In the genomic region with DNA sequence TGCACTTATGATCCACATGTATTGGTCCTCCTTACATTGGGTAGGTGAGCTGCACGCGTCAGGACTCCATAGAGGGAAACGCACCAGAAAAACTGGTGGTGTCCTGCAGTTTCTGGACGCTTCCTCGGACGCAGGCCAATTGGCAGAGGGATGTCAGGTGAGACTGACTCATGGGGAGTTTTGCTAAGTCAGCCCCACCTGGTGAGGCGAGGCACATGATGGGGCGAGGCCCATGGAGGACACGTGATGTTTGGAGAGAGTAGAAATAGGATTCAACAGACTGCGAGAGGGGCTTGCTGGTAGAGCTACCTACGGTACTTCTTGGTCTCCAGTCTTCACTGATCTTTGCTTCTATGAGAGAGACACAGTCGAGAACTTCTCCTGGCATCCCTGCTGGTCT, we compare ENCODE assay signal across 28 mouse cellular contexts. TPM values are rescaled to one million over a fixed set of nuclear protein-coding genes. Genes with fewer than 3 reads are reported as not detected.
DNase-seq lines count a peak whose midpoint lies in the region; ATAC-seq and TF ChIP-seq lines count a peak whose summit lies in the region.
"Had no signal": no experiment of that assay in that cellular context is flagged by ENCODE, and none has a peak within 500 bp of the region (broad histone marks: within the 10 kb centered on the region; RNA-seq: fewer than 3 reads in every experiment).

No protein-coding gene starts in this region.

- DNase-seq in forebrain, embryonic 10.5 days (ENCODE audit: extremely low spot score, low spot score) = peak; percentile 12
- no peak for DNase-seq in forebrain, postnatal 0 days
- DNase-seq in intestine, embryonic 14.5 days (ENCODE audit: low spot score) = peak; percentile 41
- DNase-seq in embryonic facial prominence, embryonic 10.5 days (ENCODE audit: low spot score) = peak; percentile 5
- no peak for DNase-seq in cerebellum, adult 8-10 months
- DNase-seq: adrenal gland, postnatal 10 days; adrenal gland, postnatal 36 days; cerebellum, adult 18-20 months; cerebellum, adult 9-11 months; cerebellum, postnatal 25 days; gastrocnemius, postnatal 25 days; heart, adult 2 months; heart, postnatal 10 days; heart, postnatal 36 days; kidney, adult 11 months; kidney, adult 8-10 months had no signal

- no peak overlapping the region for H3K4me3 ChIP-seq in forebrain, embryonic 10.5 days
- H3K4me3 ChIP-seq in forebrain, postnatal 0 days (ENCODE audit: low read depth, low read length) = no peak overlapping the region
- H3K4me3 ChIP-seq in intestine, embryonic 14.5 days (ENCODE audit: low read depth, low read length) = no peak overlapping the region
- no peak overlapping the region for H3K4me3 ChIP-seq in intestine, embryonic 15.5 days (replicated peaks)
- no peak overlapping the region for H3K4me3 ChIP-seq in embryonic facial prominence, embryonic 10.5 days
- H3K4me3 ChIP-seq: embryonic facial prominence, embryonic 13.5 days; erythroblast, embryonic 14.5 days; forebrain, embryonic 13.5 days; heart, adult 2 months; heart, embryonic 15.5 days had no signal

- H3K36me3 ChIP-seq in forebrain, embryonic 10.5 days (replicated peaks) = no peaks in the 10 kb centered on the region
- no peaks in the 10 kb centered on the region for H3K36me3 ChIP-seq in forebrain, postnatal 0 days (ENCODE audit: insufficient read depth)
- H3K36me3 ChIP-seq in intestine, embryonic 14.5 days (ENCODE audit: control insufficient read depth, insufficient read depth, low read length) = no peaks in the 10 kb centered on the region
- no peaks in the 10 kb centered on the region for H3K36me3 ChIP-seq in intestine, embryonic 15.5 days
- H3K36me3 ChIP-seq in embryonic facial prominence, embryonic 10.5 days (replicated peaks) = no peaks in the 10 kb centered on the region
- H3K36me3 ChIP-seq: embryonic facial prominence, embryonic 13.5 days; heart, embryonic 15.5 days had no signal

- no peaks in the 10 kb centered on the region for H3K9me3 ChIP-seq in forebrain, embryonic 10.5 days
- no peaks in the 10 kb centered on the region for H3K9me3 ChIP-seq in forebrain, postnatal 0 days (ENCODE audit: low read length)
- no peaks in the 10 kb centered on the region for H3K9me3 ChIP-seq in intestine, embryonic 14.5 days (ENCODE audit: control insufficient read depth, low read length)
- no peaks in the 10 kb centered on the region for H3K9me3 ChIP-seq in intestine, embryonic 15.5 days
- no peaks in the 10 kb centered on the region for H3K9me3 ChIP-seq in embryonic facial prominence, embryonic 10.5 days
- H3K9me3 ChIP-seq: embryonic facial prominence, embryonic 13.5 days; forebrain, embryonic 13.5 days; heart, embryonic 15.5 days had no signal

- H3K27me3 ChIP-seq in forebrain, embryonic 10.5 days (ENCODE audit: poor library complexity, severe bottlenecking) = no peaks in the 10 kb centered on the region
- no peaks in the 10 kb centered on the region for H3K27me3 ChIP-seq in forebrain, postnatal 0 days (ENCODE audit: insufficient read depth, low read length)
- no peaks in the 10 kb centered on the region for H3K27me3 ChIP-seq in intestine, embryonic 14.5 days (replicated peaks; ENCODE audit: control insufficient read depth, insufficient read depth, low read length)
- H3K27me3 ChIP-seq in intestine, embryonic 15.5 days (replicated peaks) = no peaks in the 10 kb centered on the region
- no peaks in the 10 kb centered on the region for H3K27me3 ChIP-seq in embryonic facial prominence, embryonic 10.5 days (replicated peaks; ENCODE audit: low read depth, poor library complexity, severe bottlenecking)
- H3K27me3 ChIP-seq: embryonic facial prominence, embryonic 13.5 days; forebrain, embryonic 13.5 days; heart, embryonic 15.5 days had no signal

- no peak overlapping the region for H3K27ac ChIP-seq in forebrain, embryonic 10.5 days
- no peak overlapping the region for H3K27ac ChIP-seq in forebrain, postnatal 0 days (ENCODE audit: low read depth, low read length)
- H3K27ac ChIP-seq in intestine, embryonic 14.5 days (ENCODE audit: low read depth) = no peak overlapping the region
- H3K27ac ChIP-seq in intestine, embryonic 15.5 days = no peak overlapping the region
- H3K27ac ChIP-seq in embryonic facial prominence, embryonic 10.5 days (replicated peaks) = no peak overlapping the region
- H3K27ac ChIP-seq: embryonic facial prominence, embryonic 13.5 days; forebrain, embryonic 13.5 days; heart, adult 2 months; heart, embryonic 15.5 days; hindbrain, embryonic 14.5 days; hindbrain, postnatal 0 days had no signal

- no peak overlapping the region for H3K9ac ChIP-seq in forebrain, postnatal 0 days
- H3K9ac ChIP-seq in intestine, embryonic 14.5 days (ENCODE audit: low read length) = no peak overlapping the region
- no peak overlapping the region for H3K9ac ChIP-seq in intestine, embryonic 15.5 days
- H3K9ac ChIP-seq: embryonic facial prominence, embryonic 13.5 days; forebrain, embryonic 13.5 days; heart, embryonic 15.5 days; hindbrain, embryonic 14.5 days had no signal

- H3K4me1 ChIP-seq in forebrain, embryonic 10.5 days = no peaks in the 10 kb centered on the region
- no peaks in the 10 kb centered on the region for H3K4me1 ChIP-seq in forebrain, postnatal 0 days (ENCODE audit: insufficient read depth)
- no peaks in the 10 kb centered on the region for H3K4me1 ChIP-seq in intestine, embryonic 14.5 days (replicated peaks; ENCODE audit: control insufficient read depth, insufficient read depth, low read length)
- no peaks in the 10 kb centered on the region for H3K4me1 ChIP-seq in intestine, embryonic 15.5 days (replicated peaks)
- H3K4me1 ChIP-seq in embryonic facial prominence, embryonic 10.5 days = no peaks in the 10 kb centered on the region
- H3K4me1 ChIP-seq: embryonic facial prominence, embryonic 13.5 days; forebrain, embryonic 13.5 days; heart, embryonic 15.5 days had no signal

- ATAC-seq in forebrain, postnatal 0 days = no peak
- ATAC-seq in intestine, embryonic 14.5 days (replicated peaks; ENCODE audit: low FRiP score, low TSS enrichment, low read depth) = no peak
- ATAC-seq in intestine, embryonic 15.5 days = no peak
- ATAC-seq: forebrain, embryonic 13.5 days; forebrain, embryonic 16.5 days; hindbrain, postnatal 0 days; inflammation-experienced regulatory T-cells, adult 6 months had no signal

- no peak overlapping the region for H3K4me2 ChIP-seq in forebrain, postnatal 0 days (ENCODE audit: low read depth)
- no peak overlapping the region for H3K4me2 ChIP-seq in intestine, embryonic 14.5 days (ENCODE audit: low read length)
- H3K4me2 ChIP-seq in intestine, embryonic 15.5 days (replicated peaks) = no peak overlapping the region
- H3K4me2 ChIP-seq: embryonic facial prominence, embryonic 13.5 days; forebrain, embryonic 13.5 days; heart, embryonic 11.5 days; heart, embryonic 15.5 days; hindbrain, embryonic 14.5 days had no signal

- 95% methylated on average over 12 of the region's 12 CpGs for WGBS in forebrain, embryonic 10.5 days
- WGBS in forebrain, postnatal 0 days = 95% methylated on average over 12 of the region's 12 CpGs
- 94% methylated on average over 12 of the region's 12 CpGs for WGBS in intestine, embryonic 14.5 days
- 92% methylated on average over 12 of the region's 12 CpGs for WGBS in intestine, embryonic 15.5 days
- WGBS in embryonic facial prominence, embryonic 10.5 days = 93% methylated on average over 12 of the region's 12 CpGs

- no peak for TF ChIP-seq CTCF in forebrain, postnatal 0 days (IDR thresholded peaks at IDR 0.05; ENCODE audit: low read depth)

RNA-seq across cellular contexts. Expression of a gene that starts 36.6 kb away (rescaled TPM):
- 1.1 and 1.7 TPM in 2 replicates for polyA plus RNA-seq in forebrain, embryonic 10.5 days (2016; fragmentation: Nextera tagmentation; extraction: Ambion mirVana)
- 0.15 TPM in 1 of 2 replicates, not detected in the other for total RNA-seq in forebrain, postnatal 0 days (2014; rRNA removed)
- 0.50 and 0.88 TPM in 2 replicates for polyA plus RNA-seq in forebrain, postnatal 0 days (2015; fragmentation: Nextera tagmentation; extraction: Ambion mirVana)
- polyA plus RNA-seq in intestine, embryonic 14.5 days (2014; fragmentation: Nextera tagmentation; extraction: Ambion mirVana) = 43.9 and 51.6 TPM in 2 replicates
- polyA plus RNA-seq in intestine, embryonic 15.5 days (2015; fragmentation: Nextera tagmentation; extraction: Ambion mirVana) = 88.3 and 109 TPM in 2 replicates
- 1.1 and 1.7 TPM in 2 replicates for polyA plus RNA-seq in embryonic facial prominence, embryonic 10.5 days (2016; fragmentation: Nextera tagmentation; extraction: Ambion mirVana)
- total RNA-seq: adrenal gland, postnatal 10 days; common myeloid progenitor, adult 5-6 weeks; MEL had no signal
- polyA plus RNA-seq: erythroblast, embryonic 14.5 days had no signal

RNA-seq across cellular contexts. Expression of a gene that starts 54.0 kb away (rescaled TPM):
- polyA plus RNA-seq in forebrain, embryonic 10.5 days (2016; fragmentation: Nextera tagmentation; extraction: Ambion mirVana) = 15.1 and 15.4 TPM in 2 replicates
- 31.9 and 33.8 TPM in 2 replicates for total RNA-seq in forebrain, postnatal 0 days (2014; rRNA removed)
- 7.4 and 8.8 TPM in 2 replicates for polyA plus RNA-seq in forebrain, postnatal 0 days (2015; fragmentation: Nextera tagmentation; extraction: Ambion mirVana)
- 18.4 and 20.5 TPM in 2 replicates for polyA plus RNA-seq in intestine, embryonic 14.5 days (2014; fragmentation: Nextera tagmentation; extraction: Ambion mirVana)
- 15.3 and 15.7 TPM in 2 replicates for polyA plus RNA-seq in intestine, embryonic 15.5 days (2015; fragmentation: Nextera tagmentation; extraction: Ambion mirVana)
- 14.0 and 15.0 TPM in 2 replicates for polyA plus RNA-seq in embryonic facial prominence, embryonic 10.5 days (2016; fragmentation: Nextera tagmentation; extraction: Ambion mirVana)

Comparison
In these comparisons a context has a peak if more than half of its experiments do, and no peak if none do; other contexts are left out.
1. DNase-seq: peak in forebrain, embryonic 10.5 days (single experiment), intestine, embryonic 14.5 days (single experiment) and embryonic facial prominence, embryonic 10.5 days (single experiment); none in forebrain, postnatal 0 days (single experiment) and cerebellum, adult 8-10 months (single experiment).
2. RNA of a gene that starts 36.6 kb away (polyA plus RNA-seq): 88.3 to 109 TPM in intestine, embryonic 15.5 days and 43.9 to 51.6 TPM in intestine, embryonic 14.5 days; 1.1 to 1.7 TPM in forebrain, embryonic 10.5 days, 1.1 to 1.7 TPM in embryonic facial prominence, embryonic 10.5 days and 0.50 to 0.88 TPM in forebrain, postnatal 0 days; every median in the first group is over 10 times any median in the second.